Mouse (Mus musculus): ENCODE measurements around the gene 2510039O18Rik.

The 2510039O18Rik gene

GRCm38 (mm10) chr4:147940576-147941044 is at the start of gene 2510039O18Rik:
Gene 2510039O18Rik, plus strand, starts transcription at chr4:147940895.
- peak; percentile 87 to 90 for DNase-seq

GRCm38 (mm10) chr4:147895815-147896330 is 44.8 kb upstream of the 2510039O18Rik start:
- no peak for DNase-seq

- DNase-seq = no peak
These were observed 44.3 kb upstream of the 2510039O18Rik start for GRCm38 (mm10) chr4:147896411-147896810.

GRCm38 (mm10) chr4:147897348-147897747 is 43.3 kb upstream of the 2510039O18Rik start:
- DNase-seq = no peak

- no peak for DNase-seq
These were observed 40.2 kb upstream of the 2510039O18Rik start for GRCm38 (mm10) chr4:147900452-147900851.

- DNase-seq = no peak
These were observed 37.7 kb upstream of the 2510039O18Rik start for GRCm38 (mm10) chr4:147902906-147903500.

- DNase-seq = no peak
These were observed 37.1 kb upstream of the 2510039O18Rik start for GRCm38 (mm10) chr4:147903601-147904000.

GRCm38 (mm10) chr4:147904313-147905089 is 36.2 kb upstream of the 2510039O18Rik start, which contains the start of gene Mfn2:
Gene Mfn2, minus strand, starts transcription at chr4:147904704.
- DNase-seq = peak; percentile 91

GRCm38 (mm10) chr4:147905090-147905659 is 35.5 kb upstream of the 2510039O18Rik start:
- no peak for DNase-seq

- DNase-seq = no peak
These were observed 34.5 kb upstream of the 2510039O18Rik start for GRCm38 (mm10) chr4:147906230-147906629.

GRCm38 (mm10) chr4:147909486-147909885 is 31.2 kb upstream of the 2510039O18Rik start:
- no peak for DNase-seq

- peak; percentile 19 to 40 for DNase-seq
These were observed 22.1 kb upstream of the 2510039O18Rik start for GRCm38 (mm10) chr4:147918459-147919121.

- no peak for DNase-seq
These were observed 19.7 kb upstream of the 2510039O18Rik start for GRCm38 (mm10) chr4:147920973-147921372.

- DNase-seq = no peak
These were observed 18.4 kb upstream of the 2510039O18Rik start for GRCm38 (mm10) chr4:147922341-147922740.

GRCm38 (mm10) chr4:147927705-147928104 is 13.0 kb upstream of the 2510039O18Rik start:
- DNase-seq = peak; percentile 53 to 67

GRCm38 (mm10) chr4:147928136-147928535 is 12.6 kb upstream of the 2510039O18Rik start:
- no peak for DNase-seq

- DNase-seq = no peak
These were observed 12.2 kb upstream of the 2510039O18Rik start for GRCm38 (mm10) chr4:147928540-147928939.

- DNase-seq = no peak
These were observed 9.7 kb upstream of the 2510039O18Rik start for GRCm38 (mm10) chr4:147930946-147931345.

GRCm38 (mm10) chr4:147934134-147934533 is 6.6 kb upstream of the 2510039O18Rik start:
- no peak for DNase-seq

- no peak for DNase-seq
These were observed 6.1 kb upstream of the 2510039O18Rik start for GRCm38 (mm10) chr4:147934611-147935010.

GRCm38 (mm10) chr4:147935904-147936303 is 4.8 kb upstream of the 2510039O18Rik start:
- no peak for DNase-seq

GRCm38 (mm10) chr4:147936331-147936954 is 4.3 kb upstream of the 2510039O18Rik start, which contains the start of gene Plod1:
Gene Plod1, minus strand, starts transcription at chr4:147936767.
- peak; percentile 86 to 87 for DNase-seq
